Mouse (Mus musculus): ENCODE measurements at regions not wholly inside any gene's neighbourhood (a gene's known extent, or its start where the extent isn't known, plus 50 kb on each side); places are given as distances from the start of the nearest gene placed in this dataset.

DNA sequence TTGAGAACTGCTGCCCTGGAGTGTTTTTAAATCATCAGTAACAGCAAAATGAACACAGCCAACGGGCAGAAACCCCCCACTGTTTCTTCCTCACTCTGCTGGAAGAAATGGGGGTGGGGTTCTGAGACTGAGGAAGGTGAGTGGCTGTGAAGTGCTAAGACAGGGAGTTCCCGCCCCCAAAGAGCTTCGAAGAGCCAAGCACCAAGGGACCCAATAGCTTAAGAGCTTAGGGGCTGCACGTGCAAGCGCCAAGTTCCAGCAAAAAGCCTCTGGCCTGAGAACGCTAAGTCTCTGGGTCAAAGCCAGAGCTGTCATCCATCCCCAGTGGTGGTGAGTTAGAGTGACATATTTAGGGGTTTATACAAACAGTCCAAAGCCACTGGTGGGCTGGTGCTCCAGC lies 55.1 kb upstream of the Pcbd1 start:
- H3K27ac ChIP-seq = no peak overlapping the region
- H3K4me3 ChIP-seq = no peak overlapping the region
- TF ChIP-seq CTCF (conservative IDR thresholded peaks at IDR 0.05) = no peak
- no peak for DNase-seq (ENCODE audit: low spot score in 2 of 2)

- Histone ChIP-seq H3K27ac (no peak overlapping the region), H3K4me3 (no peak overlapping the region)
- no peak for TF ChIP-seq CTCF (conservative IDR thresholded peaks at IDR 0.05)
- no peak for DNase-seq (ENCODE audit: low spot score in 2 of 2)
Observed at GRCm38 (mm10) chr10:61028598-61028997, 60.5 kb upstream of the Pcbd1 start.

GRCm38 (mm10) chr10:61027215-61027614 lies 61.9 kb upstream of the Pcbd1 start:
- Histone ChIP-seq H3K4me3 (no peak overlapping the region), H3K27ac (no peak overlapping the region)
- TF ChIP-seq CTCF (conservative IDR thresholded peaks at IDR 0.05) = no peak
- no peak for DNase-seq (ENCODE audit: low spot score in 2 of 2)

DNA sequence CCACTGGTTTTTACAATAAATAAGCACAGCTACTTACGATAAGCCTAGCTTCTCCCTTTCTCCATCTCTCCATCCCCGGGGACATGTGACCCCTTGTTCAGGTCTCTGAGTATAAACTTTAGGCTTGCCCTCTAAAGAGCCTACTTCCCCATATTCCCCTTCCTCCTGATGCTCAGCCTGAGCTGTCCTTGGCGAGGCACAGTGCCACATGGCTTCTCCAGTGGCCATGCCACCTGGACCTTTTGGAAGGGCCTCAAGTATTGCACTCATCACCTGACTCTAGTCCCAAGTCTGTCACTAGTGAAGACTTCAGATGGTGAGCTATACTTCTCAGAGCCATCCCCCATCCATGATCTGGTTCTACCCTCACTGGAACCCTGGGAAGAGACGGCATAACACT lies 64.1 kb upstream of the Pcbd1 start:
- TF ChIP-seq CTCF (conservative IDR thresholded peaks at IDR 0.05) = no peak
- Histone ChIP-seq H3K4me3 (no peak overlapping the region), H3K27ac (no peak overlapping the region)
- DNase-seq (ENCODE audit: low spot score in 2 of 2) = no peak

DNA sequence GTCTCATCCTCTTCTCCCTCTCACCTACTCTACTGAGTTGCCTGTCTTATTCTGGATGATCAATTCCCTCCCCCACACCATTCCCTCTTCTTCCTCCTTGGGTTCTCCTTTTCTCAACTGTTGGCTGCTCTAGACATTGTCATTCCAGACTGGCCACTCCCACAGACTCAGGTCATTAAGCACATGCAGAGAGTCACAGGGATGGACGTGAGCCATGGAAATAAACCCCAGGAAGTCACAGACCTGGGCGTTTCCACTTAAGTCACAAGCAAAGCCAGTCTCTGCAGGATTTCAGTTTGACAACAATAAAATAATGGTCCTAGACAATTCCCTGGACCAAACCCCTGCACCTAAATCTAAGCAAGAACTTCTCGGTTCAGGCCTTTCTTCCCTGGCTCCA lies 65.0 kb upstream of the Pcbd1 start:
- no peak overlapping the region for H3K4me3 ChIP-seq
- no peak for TF ChIP-seq CTCF (conservative IDR thresholded peaks at IDR 0.05)
- DNase-seq (ENCODE audit: low spot score in 2 of 2) = no peak
- H3K27ac ChIP-seq = no peak overlapping the region

- Histone ChIP-seq H3K4me3 (no peak overlapping the region), H3K27ac (no peak overlapping the region)
- no peak for DNase-seq (ENCODE audit: low spot score in 2 of 2)
- TF ChIP-seq CTCF (conservative IDR thresholded peaks at IDR 0.05) = no peak
Observed at GRCm38 (mm10) chr10:61023431-61023830, 65.7 kb upstream of the Pcbd1 start.

DNA sequence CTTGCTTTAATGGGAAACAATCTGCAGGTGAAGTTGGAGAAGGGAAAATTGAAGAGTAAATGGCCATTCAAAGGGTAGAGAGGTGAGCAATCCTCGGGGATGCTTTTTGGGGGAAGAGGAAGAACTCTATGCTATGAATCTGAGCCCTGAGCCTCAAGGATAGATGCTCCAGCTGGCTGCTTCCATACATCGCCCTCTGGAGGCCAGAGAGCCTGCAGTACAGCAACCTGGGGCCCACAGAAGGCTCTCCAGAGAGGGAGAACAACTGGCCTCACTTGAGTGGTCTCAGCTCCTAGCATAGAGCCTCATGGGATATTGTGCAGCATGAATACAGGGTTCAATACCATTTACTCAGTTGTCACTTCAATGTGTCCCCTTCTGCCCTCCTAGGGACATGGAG lies 69.6 kb upstream of the Pcbd1 start:
- TF ChIP-seq CTCF (conservative IDR thresholded peaks at IDR 0.05) = peak; percentile 77
- DNase-seq (ENCODE audit: low spot score in 2 of 2) = peak; percentile 16 to 37
- no peak overlapping the region for H3K4me3 ChIP-seq
- H3K27ac ChIP-seq = no peak overlapping the region

GRCm38 (mm10) chr10:61012199-61012695 lies 76.9 kb upstream of the Pcbd1 start:
- DNase-seq (ENCODE audit: low spot score in 2 of 2) = no peak
- H3K4me3 ChIP-seq = no peak overlapping the region
- no peak for TF ChIP-seq CTCF (conservative IDR thresholded peaks at IDR 0.05)
- no peak overlapping the region for H3K27ac ChIP-seq

DNA sequence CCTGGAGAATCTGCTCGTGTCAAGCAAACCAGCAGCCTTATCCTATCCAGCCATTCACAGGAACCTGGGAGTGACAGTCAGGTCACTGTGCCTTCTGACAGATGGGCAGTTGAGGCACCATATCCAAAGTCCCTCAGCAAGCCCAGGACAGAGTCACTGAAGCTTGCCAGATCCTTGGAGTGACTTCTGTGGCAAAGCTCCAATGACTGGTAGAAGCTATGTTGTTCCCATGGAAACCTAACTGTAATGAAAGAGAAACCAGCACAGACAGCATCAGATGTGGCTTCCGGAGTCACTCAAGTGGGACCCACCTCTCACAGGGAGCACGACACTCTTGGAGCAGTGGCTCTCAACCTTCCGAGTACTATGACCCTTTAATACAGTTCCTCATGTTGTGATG lies 78.4 kb upstream of the Pcbd1 start:
- Histone ChIP-seq H3K27ac (no peak overlapping the region), H3K4me3 (no peak overlapping the region)
- TF ChIP-seq CTCF (conservative IDR thresholded peaks at IDR 0.05) = no peak
- peak in 1 of 2 experiments; percentile 8 for DNase-seq (ENCODE audit: low spot score in 2 of 2)

DNA sequence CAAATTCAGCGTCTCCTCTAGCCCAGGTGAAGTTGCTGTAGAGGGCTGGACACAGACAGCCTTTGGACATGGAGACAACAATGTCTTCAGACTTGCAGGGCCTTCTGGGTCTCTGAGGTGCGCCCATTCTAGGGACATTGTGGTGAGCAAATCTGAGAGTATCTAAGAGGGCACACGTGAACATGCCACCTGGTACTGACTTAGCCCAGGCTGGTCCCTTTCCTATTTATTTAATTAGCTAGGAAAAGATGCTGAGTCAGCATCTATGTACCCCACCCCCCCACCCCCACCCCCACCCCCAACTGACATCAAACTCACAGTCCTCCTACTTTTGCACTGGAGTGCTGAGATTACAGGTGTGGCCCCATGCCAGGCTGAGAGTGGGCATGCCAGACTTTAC lies 81.7 kb upstream of the Pcbd1 start:
- Histone ChIP-seq H3K27ac (no peak overlapping the region), H3K4me3 (no peak overlapping the region)
- TF ChIP-seq CTCF (conservative IDR thresholded peaks at IDR 0.05) = no peak
- no peak for DNase-seq (ENCODE audit: low spot score in 2 of 2)

DNA sequence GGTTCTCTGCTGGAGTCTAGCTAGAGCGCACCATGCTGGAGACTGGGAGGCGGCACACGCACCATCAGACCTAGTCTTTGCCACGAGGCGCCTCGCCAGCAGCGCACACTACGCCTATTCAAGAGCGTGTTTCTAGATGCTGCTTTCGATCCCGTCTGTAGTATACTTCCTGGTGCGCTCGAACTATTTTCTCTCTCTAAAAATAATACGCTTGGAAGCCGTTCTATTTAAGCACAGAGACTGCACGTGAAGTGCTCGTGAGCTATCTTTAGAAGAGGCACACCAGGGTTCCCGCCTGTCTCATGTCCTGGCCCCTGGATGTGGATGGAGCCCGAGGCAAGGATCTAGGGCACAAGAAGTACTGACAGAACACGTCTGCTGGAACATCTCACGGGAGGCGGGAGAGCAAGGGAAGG lies 87.4 kb upstream of the Pcbd1 start:
- TF ChIP-seq CTCF (conservative IDR thresholded peaks at IDR 0.05) = no peak
- H3K27ac ChIP-seq = no peak overlapping the region
- no peak for DNase-seq (ENCODE audit: low spot score in 2 of 2)
- no peak overlapping the region for H3K4me3 ChIP-seq

- no peak for TF ChIP-seq CTCF (conservative IDR thresholded peaks at IDR 0.05)
- Histone ChIP-seq H3K27ac (no peak overlapping the region), H3K4me3 (no peak overlapping the region)
- DNase-seq (ENCODE audit: low spot score in 2 of 2) = no peak
Observed at GRCm38 (mm10) chr10:60997393-60997792, 91.7 kb upstream of the Pcbd1 start.

- no peak for TF ChIP-seq CTCF (conservative IDR thresholded peaks at IDR 0.05)
- H3K27ac ChIP-seq = no peak overlapping the region
- no peak overlapping the region for H3K4me3 ChIP-seq
- no peak for DNase-seq (ENCODE audit: low spot score in 2 of 2)
Observed at GRCm38 (mm10) chr10:60995908-60996640, 93.1 kb upstream of the Pcbd1 start.

GRCm38 (mm10) chr10:60985109-60985576 lies 104.0 kb upstream of the Pcbd1 start:
- DNase-seq (ENCODE audit: low spot score in 2 of 2) = no peak
- Histone ChIP-seq H3K4me3 (no peak overlapping the region), H3K27ac (no peak overlapping the region)
- peak; percentile 70 for TF ChIP-seq CTCF (conservative IDR thresholded peaks at IDR 0.05)

Data from layer of hippocampus, adult 2 months (tissue).